Mouse (Mus musculus) olfactory bulb, adult 2 months (tissue): ENCODE data around the gene Atp8a2. TPM values are rescaled to one million over a fixed set of nuclear protein-coding genes. Genes with fewer than 3 reads are reported as not detected.
A peak's percentile ranks its signal among the peaks of the same experiment; 100 is the strongest.

Experiments used
- H3K27ac ChIP-seq: fragments of 200-500 bp; 2 replicates; pipeline ENCODE4 v1.5.1; 2012; ENCODE audit warnings: low read depth, low read length; ENCODE audit not compliant: insufficient read depth
- H3K4me1 ChIP-seq: fragments of 200-500 bp; 2 replicates; pipeline ENCODE4 v1.6.1; 2012; ENCODE audit warnings: low read length; ENCODE audit not compliant: control insufficient read depth, insufficient read depth
- H3K4me3 ChIP-seq: fragments of 200-500 bp; 2 replicates; pipeline ENCODE4 v1.5.1; 2012; ENCODE audit warnings: mild to moderate bottlenecking, low read depth, low read length, moderate library complexity; ENCODE audit not compliant: insufficient read depth
- CTCF ChIP-seq: fragments of 200-500 bp; IDR thresholded peaks from 2 replicates; pipeline ENCODE4 v1.5.1; 2012; ENCODE audit warnings: low read depth, mild to moderate bottlenecking, low read length, moderate library complexity; ENCODE audit not compliant: insufficient read depth
- POLR2A ChIP-seq: fragments of 200-500 bp; IDR thresholded peaks from 2 replicates; pipeline ENCODE4 v1.6.1; 2012; ENCODE audit warnings: mild to moderate bottlenecking, low read depth, low read length, moderate library complexity; ENCODE audit not compliant: insufficient read depth
- WGBS: fragments of 180-500 bp; shearing (Covaris S2); methylation state at CpG from one replicate; pipeline ENCODE4 v1.1.7; 2018; 5-methylcytosine and 5-hydroxymethylcytosine counted together
- polyA plus RNA-seq: library from polyadenylated mRNA; stranded (reverse); fragments of >200 nt; gene quantifications from 2 replicates; pipeline ENCODE4 v1.2.4, GENCODE M21; 2012; ENCODE audit warnings: low replicate concordance; ENCODE audit not compliant: missing spikeins, insufficient read depth, insufficient read length

Gene Atp8a2
- polyA plus RNA-seq, 1 experiment = not detected

DNA sequence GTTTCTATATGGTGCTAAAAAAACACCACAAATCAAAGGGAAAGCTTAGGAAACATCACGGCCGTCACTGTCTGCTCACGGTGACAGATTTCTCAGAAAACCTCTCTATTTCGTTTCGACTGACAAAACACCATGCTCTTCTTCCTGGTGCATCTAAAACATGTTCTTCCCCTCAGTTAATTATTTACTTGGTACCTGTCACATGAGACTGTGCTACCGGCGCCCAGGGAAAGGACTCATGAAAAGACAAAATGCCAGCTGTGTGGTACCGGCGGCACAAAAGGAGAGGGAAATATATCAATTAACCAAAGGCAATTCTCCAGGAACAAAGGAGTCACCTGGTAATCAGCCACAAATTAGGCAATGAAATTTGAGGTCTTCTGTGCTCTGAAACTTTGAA lies 62.3 kb downstream of the Atp8a2 start:
- TF ChIP-seq POLR2A (no peak), CTCF (no peak)
- Histone ChIP-seq H3K4me3 (no peak overlapping the region), H3K4me1 (no peaks in the 10 kb centered on the region), H3K27ac (no peak overlapping the region)
- WGBS = 83% methylated on average over 9 of the region's 9 CpGs

DNA sequence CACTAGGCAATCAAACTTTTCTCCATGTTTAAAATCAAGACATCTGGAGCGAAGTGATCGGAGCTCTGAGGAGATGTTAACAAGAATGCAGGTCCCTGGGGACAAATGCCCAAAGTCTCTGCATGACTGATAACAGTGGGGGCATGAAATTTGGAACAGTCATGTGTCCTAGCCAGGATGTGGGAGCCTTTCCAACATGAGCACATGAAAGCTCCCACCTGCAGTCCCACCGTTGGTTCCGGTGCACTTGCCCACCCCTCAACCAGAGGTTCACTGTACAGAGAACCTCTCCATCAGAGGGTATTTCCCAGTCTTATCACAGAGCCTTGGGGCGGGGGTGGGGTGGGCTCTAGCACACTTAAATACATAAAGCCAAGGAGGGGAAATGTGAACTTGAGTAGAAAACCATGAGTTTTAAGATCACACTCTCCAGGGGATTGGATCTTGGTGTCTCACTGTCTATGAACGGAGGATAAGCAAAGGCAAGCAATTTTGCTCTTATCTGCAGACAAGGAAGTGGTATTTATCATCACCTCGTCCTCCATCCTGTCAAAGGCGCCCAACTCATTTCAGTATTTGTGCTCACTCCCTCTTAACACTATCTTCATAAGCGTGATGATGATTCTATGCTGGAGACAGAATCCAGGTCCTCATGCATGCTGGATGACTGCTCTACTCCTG lies 65.6 kb downstream of the Atp8a2 start:
- H3K4me1 ChIP-seq = no peaks in the 10 kb centered on the region
- H3K27ac ChIP-seq = no peak overlapping the region
- no peak overlapping the region for H3K4me3 ChIP-seq
- no peak for TF ChIP-seq CTCF
- TF ChIP-seq POLR2A = no peak
- 93% methylated on average over 9 of the region's 9 CpGs for WGBS

DNA sequence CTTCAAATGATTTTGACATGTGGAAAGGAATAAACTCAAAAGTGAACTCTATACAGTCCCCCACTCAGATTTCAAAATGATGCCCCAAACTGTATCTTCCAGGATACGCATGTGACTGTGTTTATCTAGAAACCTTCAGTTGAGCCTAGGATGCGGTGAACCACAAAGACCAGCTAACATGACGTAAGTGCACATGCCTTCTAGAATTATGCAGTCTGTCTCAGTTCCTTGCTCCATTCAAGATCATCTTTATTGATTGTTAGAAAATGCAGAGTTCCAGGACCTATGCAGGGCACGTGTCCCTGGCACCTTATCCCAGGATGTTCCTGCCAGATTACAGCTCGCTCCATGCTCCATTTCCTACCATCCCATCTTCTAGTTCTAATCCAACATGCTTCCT lies 67.4 kb downstream of the Atp8a2 start:
- TF ChIP-seq POLR2A (no peak), CTCF (no peak)
- Histone ChIP-seq H3K4me3 (no peak overlapping the region), H3K27ac (no peak overlapping the region), H3K4me1 (no peaks in the 10 kb centered on the region)
- 98% methylated on average over 5 of the region's 5 CpGs for WGBS

DNA sequence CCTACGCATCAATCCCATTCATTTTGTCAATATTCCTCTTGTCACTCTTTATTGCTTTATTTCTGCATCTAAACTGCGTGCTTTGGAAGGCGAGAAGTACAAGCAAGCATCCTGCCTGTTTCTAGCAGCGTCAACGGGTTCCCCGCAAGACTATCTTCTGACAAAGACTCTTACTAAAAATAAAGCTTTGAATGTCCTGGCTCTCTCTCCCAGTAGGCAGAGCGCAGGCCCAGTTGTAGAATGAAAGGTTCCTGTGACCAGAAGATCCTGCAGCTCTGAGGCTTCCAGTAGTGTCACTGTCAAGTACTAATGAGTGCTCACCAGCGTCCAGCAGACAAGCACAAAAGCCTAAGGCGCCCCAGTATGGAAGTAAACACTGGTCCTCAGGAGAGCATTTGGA lies 71.8 kb downstream of the Atp8a2 start:
- 52% methylated on average over 9 of the region's 9 CpGs for WGBS
- TF ChIP-seq CTCF (no peak), POLR2A (no peak)
- Histone ChIP-seq H3K4me1 (no peaks in the 10 kb centered on the region), H3K4me3 (no peak overlapping the region), H3K27ac (no peak overlapping the region)

DNA sequence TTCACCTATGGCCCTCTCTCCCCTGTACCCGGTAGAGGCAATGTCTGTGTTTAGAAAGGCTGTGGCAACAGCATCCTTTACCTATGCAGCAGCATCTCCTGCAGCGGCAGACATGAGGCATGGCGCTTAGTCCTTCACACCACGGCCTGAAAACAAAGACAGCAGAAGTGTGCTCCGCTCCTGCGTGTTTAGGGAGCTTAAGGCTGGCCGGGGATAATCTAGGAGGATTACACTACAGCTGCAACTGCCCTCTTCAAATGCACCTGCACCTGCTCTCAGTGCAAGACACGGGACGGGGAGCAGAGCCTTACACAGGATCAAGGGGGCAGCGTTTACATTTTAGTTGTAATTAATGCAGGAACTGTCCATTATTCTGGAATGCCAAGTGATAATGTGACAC lies 75.4 kb downstream of the Atp8a2 start:
- H3K27ac ChIP-seq = no peak overlapping the region
- TF ChIP-seq CTCF = no peak
- TF ChIP-seq POLR2A = no peak
- WGBS = 59% methylated on average over 10 of the region's 10 CpGs

DNA sequence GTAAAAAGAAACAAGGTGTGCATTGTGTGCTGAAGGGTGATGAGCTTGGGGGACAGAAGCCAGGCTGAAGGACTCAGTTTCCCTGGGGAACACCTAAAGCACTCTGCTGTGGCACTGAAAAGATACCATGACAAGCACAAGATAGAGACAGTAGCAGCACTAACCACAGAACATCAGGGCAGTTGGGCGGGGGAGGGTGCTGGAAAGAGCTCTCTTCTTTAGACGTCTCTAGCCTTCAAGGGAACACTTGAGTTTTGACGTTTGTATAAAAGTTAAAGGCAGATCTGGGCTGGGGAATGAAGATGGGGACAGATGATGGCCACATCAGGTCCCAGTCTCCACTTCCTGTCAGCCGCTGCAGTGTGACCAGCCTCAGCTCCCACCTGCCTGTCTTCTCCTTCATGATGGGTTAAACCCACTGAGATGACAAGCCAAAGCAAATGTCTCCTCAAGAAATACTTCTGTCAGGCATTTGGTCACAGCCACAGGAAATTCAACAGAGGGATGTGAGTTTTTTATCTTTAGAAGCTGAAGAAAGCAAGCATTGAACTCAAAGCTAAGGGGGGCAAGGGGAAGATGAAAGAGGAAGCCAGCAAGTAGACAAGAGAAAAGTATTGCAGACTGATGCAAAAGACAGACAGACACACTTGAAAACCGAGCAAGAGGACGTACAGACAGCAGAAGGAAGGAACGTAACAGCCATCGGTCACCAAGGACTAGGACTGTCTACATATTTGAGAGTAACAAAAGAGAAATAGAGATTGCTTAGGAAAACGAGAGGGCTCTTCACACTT lies 79.0 kb downstream of the Atp8a2 start:
- 0 out of 2 replicates have a peak, but pooled peaks cover 2% of the 10 kb centered on the region for H3K4me1 ChIP-seq
- WGBS = 86% methylated on average over 9 of the region's 9 CpGs
- no peak for TF ChIP-seq POLR2A
- TF ChIP-seq CTCF = no peak
- H3K4me3 ChIP-seq = no peak overlapping the region
- H3K27ac ChIP-seq = no peak overlapping the region

More for the DNA sequence above, 75.4 kb downstream of the Atp8a2 start:
- H3K4me1 ChIP-seq = no peaks in the 10 kb centered on the region
- no peak overlapping the region for H3K4me3 ChIP-seq

DNA sequence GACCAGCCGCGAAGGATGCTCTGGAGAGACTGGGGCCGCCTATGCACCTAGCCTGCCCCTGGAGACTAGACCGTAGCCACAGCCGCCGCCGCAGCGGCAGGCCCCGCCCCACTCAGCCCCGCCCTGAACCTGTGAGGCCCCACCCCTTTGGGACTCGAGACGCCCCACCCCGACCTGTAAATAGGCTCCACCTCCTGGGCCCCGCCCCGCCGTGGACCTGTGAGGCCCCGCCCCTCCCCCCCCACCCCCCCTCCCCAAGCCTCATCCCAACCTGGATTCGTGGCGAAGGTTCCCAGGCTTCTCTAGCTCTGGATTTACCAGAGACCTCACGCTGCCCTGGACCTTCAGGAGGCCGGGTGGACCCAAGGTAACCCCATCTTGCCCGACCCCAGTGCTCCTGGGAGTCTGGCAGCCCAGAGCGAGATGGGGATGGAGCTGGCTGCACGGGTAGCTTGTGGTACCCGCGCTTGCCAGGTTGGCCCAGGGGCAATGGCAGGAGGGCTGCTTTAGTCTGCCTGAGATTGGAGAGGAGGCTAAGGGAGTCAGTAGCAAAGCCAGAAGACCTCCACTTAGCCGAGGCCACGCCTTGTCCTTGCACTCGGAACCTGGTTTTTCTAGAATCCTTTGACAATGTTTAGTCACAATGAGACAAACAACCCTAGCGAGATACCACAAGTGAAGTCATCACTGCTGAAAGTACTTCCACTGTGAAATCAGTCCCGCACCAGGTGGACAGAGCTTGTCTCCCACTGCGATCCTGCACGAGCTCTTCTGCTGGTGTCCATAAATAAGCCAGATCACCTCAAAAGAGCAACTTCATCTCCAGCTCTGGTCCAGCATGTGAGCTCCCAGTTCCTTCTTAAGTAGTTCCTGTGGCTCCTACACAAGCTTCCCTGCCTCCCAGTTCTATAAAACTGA lies 109.9 kb downstream of the Atp8a2 start:
- H3K4me3 ChIP-seq = peak overlapping the region; percentile 61
- no peak for TF ChIP-seq POLR2A
- TF ChIP-seq CTCF = no peak
- WGBS = 17% methylated on average over 32 of the region's 33 CpGs
- no peak overlapping the region for H3K27ac ChIP-seq
- peaks cover 11% of the 10 kb centered on the region; the same call in 1 of the 2 replicates for H3K4me1 ChIP-seq

DNA sequence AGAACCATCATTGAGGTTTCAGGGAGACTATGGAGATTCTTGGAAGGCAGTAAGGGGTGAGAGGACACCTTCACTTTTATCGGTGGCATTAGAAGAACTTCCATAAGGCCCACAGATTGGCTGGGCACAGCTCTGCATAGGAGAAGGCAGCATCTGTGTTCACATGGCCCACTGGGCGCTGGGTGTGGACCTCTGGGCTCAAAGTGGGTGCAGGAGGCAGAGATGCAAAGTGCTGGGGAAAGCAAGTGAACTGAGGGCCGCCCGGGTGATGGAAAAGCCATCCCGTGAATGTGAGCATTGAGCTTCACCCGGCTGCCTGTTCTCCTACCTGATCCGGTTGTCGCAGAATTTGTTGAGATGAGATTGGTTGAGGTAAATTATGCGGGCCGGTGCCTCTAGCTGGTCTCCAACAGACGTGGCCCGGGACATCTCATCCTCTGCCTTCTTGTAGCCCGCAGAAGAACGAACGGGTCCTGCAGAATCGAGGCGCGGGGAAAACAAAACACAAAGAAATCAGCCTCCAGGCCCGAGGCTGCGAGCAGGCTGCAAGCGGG lies 110.6 kb downstream of the Atp8a2 start:
- Histone ChIP-seq H3K4me1 (peaks cover 11% of the 10 kb centered on the region; the same call in 1 of the 2 replicates), H3K27ac (no peak overlapping the region), H3K4me3 (peak overlapping the region; percentile 61)
- WGBS = 3% methylated on average over 21 of the region's 21 CpGs
- no peak for TF ChIP-seq CTCF
- no peak for TF ChIP-seq POLR2A
